Mouse (Mus musculus): Measurements from ENCODE around the gene Dync1h1. TPM values are rescaled to one million over a fixed set of nuclear protein-coding genes. Genes with fewer than 3 reads are reported as not detected.
"Not testable (repeated sequence)": the region's sequence is repeated elsewhere in the genome, so short reads cannot be mapped to it uniquely, and the experiment has no call there.

Dync1h1 gene
- total RNA-seq, 2 experiments from 2014 or later: 172 to 173 TPM

GRCm38 (mm10) chr12:110696173-110696974, 95.1 kb downstream of the Dync1h1 start:
- DNase-seq: peak; percentile 99

GRCm38 (mm10) chr12:110696975-110697400, 95.7 kb downstream of the Dync1h1 start:
- DNase-seq: no peak

- DNase-seq: no peak
Observed at GRCm38 (mm10) chr12:110697457-110697856, 96.2 kb downstream of the Dync1h1 start.

- no peak for DNase-seq
Observed at GRCm38 (mm10) chr12:110698080-110698479, 96.8 kb downstream of the Dync1h1 start.

- no peak for DNase-seq
Observed at GRCm38 (mm10) chr12:110698523-110699170, 97.4 kb downstream of the Dync1h1 start.

GRCm38 (mm10) chr12:110699171-110699547, 97.9 kb downstream of the Dync1h1 start:
- no peak for DNase-seq

- no peak for DNase-seq
Observed at GRCm38 (mm10) chr12:110700730-110701129, 99.5 kb downstream of the Dync1h1 start.

- DNase-seq: not testable (repeated sequence)
Observed at GRCm38 (mm10) chr12:110701363-110701762, 100.1 kb downstream of the Dync1h1 start.

GRCm38 (mm10) chr12:110702556-110702955, 101.3 kb downstream of the Dync1h1 start, which contains the start of gene Hsp90aa1:
TSS of gene Hsp90aa1 (minus strand) at chr12:110702728.
- DNase-seq: no peak

GRCm38 (mm10) chr12:110703008-110703471, 101.8 kb downstream of the Dync1h1 start:
- DNase-seq: peak; percentile 95

- no peak for DNase-seq
Observed at GRCm38 (mm10) chr12:110703682-110704081, 102.4 kb downstream of the Dync1h1 start.

- DNase-seq: not testable (repeated sequence)
Observed at GRCm38 (mm10) chr12:110705419-110705818, 104.2 kb downstream of the Dync1h1 start.

- peak; percentile 70 for DNase-seq
Observed at GRCm38 (mm10) chr12:110706337-110707231, 105.3 kb downstream of the Dync1h1 start.

GRCm38 (mm10) chr12:110707451-110707850, 106.2 kb downstream of the Dync1h1 start:
- no peak for DNase-seq

- DNase-seq: no peak
Observed at GRCm38 (mm10) chr12:110711270-110711669, 110.0 kb downstream of the Dync1h1 start.

- no peak for DNase-seq
Observed at GRCm38 (mm10) chr12:110713784-110714183, 112.5 kb downstream of the Dync1h1 start.

- no peak for DNase-seq
Observed at GRCm38 (mm10) chr12:110714215-110714614, 113.0 kb downstream of the Dync1h1 start.

- DNase-seq: no peak
Observed at GRCm38 (mm10) chr12:110716004-110716403, 114.8 kb downstream of the Dync1h1 start.

Data from heart, postnatal 4 days (tissue).